Mouse (Mus musculus): ENCODE measurements around the gene Mlst8. TPM values are rescaled to one million over a fixed set of nuclear protein-coding genes. Genes with fewer than 3 reads are reported as not detected.

The Mlst8 gene
- total and polyA plus RNA-seq, 2 experiments from 2014 or later, result 26.3 to 55.3 TPM

- peak overlapping the region; percentile 21; the same call in 1 of the 2 replicates for H3K9ac ChIP-seq (replicated peaks; ENCODE audit: low read length)
- H3K27me3 ChIP-seq (ENCODE audit: insufficient read depth, low read length), result no peaks in the 10 kb centered on the region
- 0 out of 2 replicates have a peak, but pooled peaks cover 2% of the 10 kb centered on the region for H3K4me1 ChIP-seq (ENCODE audit: insufficient read depth, low read length)
- 78% methylated on average over 30 of the region's 30 CpGs for WGBS
- no peak overlapping the region for H3K4me3 ChIP-seq (ENCODE audit: low read length)
- peak overlapping the region; percentile 67 for H3K27ac ChIP-seq
- H3K9me3 ChIP-seq (ENCODE audit: low read length), result no peaks in the 10 kb centered on the region
- ATAC-seq (no peak), DNase-seq (ENCODE audit: low spot score) (no peak)
- H3K36me3 ChIP-seq (ENCODE audit: insufficient read depth, low read length), result peaks cover 60% of the 10 kb centered on the region
- no peak overlapping the region for H3K4me2 ChIP-seq (ENCODE audit: low read depth, low read length)
- no peak for TF ChIP-seq CTCF (IDR thresholded peaks at IDR 0.05; ENCODE audit: low read depth)
Measured at GRCm38 (mm10) chr17:24505286-24505955, 26.5 kb upstream of the Mlst8 start.

- no peak overlapping the region for H3K4me3 ChIP-seq (ENCODE audit: low read length)
- TF ChIP-seq CTCF (IDR thresholded peaks at IDR 0.05; ENCODE audit: low read depth), result no peak
- H3K4me1 ChIP-seq (ENCODE audit: insufficient read depth, low read length), result 0 out of 2 replicates have a peak, but pooled peaks cover 2% of the 10 kb centered on the region
- WGBS, result 90% methylated on average over 10 of the region's 10 CpGs
- peaks cover 60% of the 10 kb centered on the region for H3K36me3 ChIP-seq (ENCODE audit: insufficient read depth, low read length)
- no peak overlapping the region for H3K4me2 ChIP-seq (ENCODE audit: low read depth, low read length)
- ATAC-seq (no peak), DNase-seq (ENCODE audit: low spot score) (no peak)
- no peak overlapping the region for H3K27ac ChIP-seq
- H3K9me3 ChIP-seq (ENCODE audit: low read length), result no peaks in the 10 kb centered on the region
- no peak overlapping the region for H3K9ac ChIP-seq (replicated peaks; ENCODE audit: low read length)
- no peaks in the 10 kb centered on the region for H3K27me3 ChIP-seq (ENCODE audit: insufficient read depth, low read length)
Measured at GRCm38 (mm10) chr17:24504085-24504484, 25.2 kb upstream of the Mlst8 start.

GRCm38 (mm10) chr17:24502208-24502607 lies 23.3 kb upstream of the Mlst8 start:
- DNase-seq (ENCODE audit: low spot score), result no peak
- ATAC-seq, result no peak
- H3K36me3 ChIP-seq (ENCODE audit: insufficient read depth, low read length), result peaks cover 75% of the 10 kb centered on the region
- H3K4me2 ChIP-seq (ENCODE audit: low read depth, low read length), result no peak overlapping the region
- peak; percentile 51 for TF ChIP-seq CTCF (IDR thresholded peaks at IDR 0.05; ENCODE audit: low read depth)
- H3K4me1 ChIP-seq (ENCODE audit: insufficient read depth, low read length), result 0 out of 2 replicates have a peak, but pooled peaks cover 2% of the 10 kb centered on the region
- no peaks in the 10 kb centered on the region for H3K27me3 ChIP-seq (ENCODE audit: insufficient read depth, low read length)
- 42% methylated on average over 11 of the region's 11 CpGs for WGBS
- no peak overlapping the region for H3K4me3 ChIP-seq (ENCODE audit: low read length)
- H3K27ac ChIP-seq, result no peak overlapping the region
- H3K9me3 ChIP-seq (ENCODE audit: low read length), result no peaks in the 10 kb centered on the region
- no peak overlapping the region for H3K9ac ChIP-seq (replicated peaks; ENCODE audit: low read length)

- Histone ChIP-seq H3K4me2 (ENCODE audit: low read depth, low read length) (no peak overlapping the region), H3K36me3 (ENCODE audit: insufficient read depth, low read length) (peaks cover 49% of the 10 kb centered on the region), H3K27me3 (ENCODE audit: insufficient read depth, low read length) (no peaks in the 10 kb centered on the region), H3K9ac (replicated peaks; ENCODE audit: low read length) (no peak overlapping the region), H3K4me3 (ENCODE audit: low read length) (no peak overlapping the region), H3K9me3 (ENCODE audit: low read length) (no peaks in the 10 kb centered on the region), H3K4me1 (ENCODE audit: insufficient read depth, low read length) (0 out of 2 replicates have a peak, but pooled peaks cover 3% of the 10 kb centered on the region), H3K27ac (peak overlapping the region; percentile 65; the same call in 1 of the 2 replicates)
- no peak for ATAC-seq
- no peak for DNase-seq (ENCODE audit: low spot score)
- no peak for TF ChIP-seq CTCF (IDR thresholded peaks at IDR 0.05; ENCODE audit: low read depth)
- WGBS, result 64% methylated on average over 1 of the region's 1 CpGs
Measured at GRCm38 (mm10) chr17:24496026-24496425, 17.1 kb upstream of the Mlst8 start.

- TF ChIP-seq CTCF (IDR thresholded peaks at IDR 0.05; ENCODE audit: low read depth), result no peak
- Histone ChIP-seq H3K4me2 (ENCODE audit: low read depth, low read length) (no peak overlapping the region), H3K4me3 (ENCODE audit: low read length) (no peak overlapping the region), H3K4me1 (ENCODE audit: insufficient read depth, low read length) (0 out of 2 replicates have a peak, but pooled peaks cover 3% of the 10 kb centered on the region), H3K27ac (peak overlapping the region; percentile 65), H3K9me3 (ENCODE audit: low read length) (no peaks in the 10 kb centered on the region), H3K27me3 (ENCODE audit: insufficient read depth, low read length) (no peaks in the 10 kb centered on the region), H3K36me3 (ENCODE audit: insufficient read depth, low read length) (peaks cover 43% of the 10 kb centered on the region), H3K9ac (replicated peaks; ENCODE audit: low read length) (no peak overlapping the region)
- ATAC-seq (peak; percentile 42; the same call in 1 of the 2 replicates), DNase-seq (ENCODE audit: low spot score) (no peak)
- 50% methylated on average over 3 of the region's 3 CpGs for WGBS
Measured at GRCm38 (mm10) chr17:24495443-24495842, 16.6 kb upstream of the Mlst8 start.

- Histone ChIP-seq H3K9me3 (ENCODE audit: low read length) (no peaks in the 10 kb centered on the region), H3K36me3 (ENCODE audit: insufficient read depth, low read length) (peaks cover 37% of the 10 kb centered on the region), H3K4me1 (ENCODE audit: insufficient read depth, low read length) (peaks cover 8% of the 10 kb centered on the region; the same call in 1 of the 2 replicates), H3K4me3 (ENCODE audit: low read length) (no peak overlapping the region), H3K27me3 (ENCODE audit: insufficient read depth, low read length) (no peaks in the 10 kb centered on the region), H3K27ac (peak overlapping the region; percentile 65), H3K4me2 (ENCODE audit: low read depth, low read length) (no peak overlapping the region), H3K9ac (replicated peaks; ENCODE audit: low read length) (no peak overlapping the region)
- ATAC-seq (peak; percentile 77), DNase-seq (ENCODE audit: low spot score) (peak; percentile 78)
- WGBS, result 29% methylated on average over 2 of the region's 2 CpGs
- peak; percentile 70 for TF ChIP-seq CTCF (IDR thresholded peaks at IDR 0.05; ENCODE audit: low read depth)
Measured at GRCm38 (mm10) chr17:24494627-24495335, 15.9 kb upstream of the Mlst8 start.

All from hindbrain, postnatal 0 days (tissue).